8 mouse cellular contexts compared by ENCODE assay signal in the genomic region with DNA sequence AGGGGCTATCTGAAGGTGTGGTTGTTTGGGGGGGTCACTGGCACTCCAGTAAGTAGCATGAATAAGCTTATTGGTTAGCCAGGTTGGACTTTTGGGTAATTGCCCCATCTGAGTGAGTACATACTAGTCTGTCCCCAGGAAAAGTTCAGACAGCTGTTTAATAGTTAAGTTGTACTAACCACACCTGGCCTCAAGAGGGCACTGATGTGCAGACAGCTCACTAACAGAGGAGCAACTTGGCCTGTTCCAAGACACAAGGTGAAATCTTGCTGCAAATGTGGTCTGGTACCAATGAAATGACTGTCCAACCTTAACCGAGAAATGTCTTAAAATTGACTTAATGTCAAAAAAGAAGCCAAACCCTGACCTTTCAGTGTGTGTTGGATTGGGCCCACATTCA. TPM values are rescaled to one million over a fixed set of nuclear protein-coding genes. Genes with fewer than 3 reads are reported as not detected.
DNase-seq lines count a peak whose midpoint lies in the region; ATAC-seq and TF ChIP-seq lines count a peak whose summit lies in the region.

No protein-coding gene starts in this region.

- H3K9me3 ChIP-seq in liver, postnatal 0 days (ENCODE audit: low read length): no peaks in the 10 kb centered on the region
- H3K9me3 ChIP-seq in liver, embryonic 12.5 days (replicated peaks): no peaks in the 10 kb centered on the region

- 68% methylated on average over 1 of the region's 1 CpGs for WGBS in liver, postnatal 0 days (ENCODE audit: insufficient replicate concordance)
- 79% methylated on average over 1 of the region's 1 CpGs for WGBS in liver, embryonic 12.5 days (ENCODE audit: insufficient replicate concordance)

- H3K36me3 ChIP-seq in liver, postnatal 0 days (replicated peaks; ENCODE audit: insufficient read depth, low read length): peaks cover 1% of the 10 kb centered on the region; the same call in 1 of the 2 replicates
- H3K36me3 ChIP-seq in liver, embryonic 12.5 days: peaks cover 43% of the 10 kb centered on the region

- no peak overlapping the region for H3K9ac ChIP-seq in liver, postnatal 0 days (replicated peaks)
- H3K9ac ChIP-seq in liver, embryonic 12.5 days: no peak overlapping the region

- no peak overlapping the region for H3K4me3 ChIP-seq in liver, postnatal 0 days (ENCODE audit: low read depth, low read length)
- no peak overlapping the region for H3K4me3 ChIP-seq in liver, embryonic 12.5 days

- no peaks in the 10 kb centered on the region for H3K27me3 ChIP-seq in liver, postnatal 0 days (ENCODE audit: insufficient read depth, low read length)
- H3K27me3 ChIP-seq in liver, embryonic 12.5 days (replicated peaks): no peaks in the 10 kb centered on the region

- TF ChIP-seq CTCF in liver, postnatal 0 days (IDR thresholded peaks at IDR 0.05; ENCODE audit: low read depth): peak; percentile 78

- no peak for TF ChIP-seq EP300 in liver, postnatal 0 days (IDR thresholded peaks at IDR 0.05; ENCODE audit: low read depth)

- peaks cover 5% of the 10 kb centered on the region for H3K4me1 ChIP-seq in liver, postnatal 0 days (ENCODE audit: insufficient read depth)
- H3K4me1 ChIP-seq in liver, embryonic 12.5 days: no peaks in the 10 kb centered on the region

- H3K4me2 ChIP-seq in liver, postnatal 0 days (ENCODE audit: low read depth, low read length): no peak overlapping the region
- H3K4me2 ChIP-seq in liver, embryonic 12.5 days: no peak overlapping the region

- no peak for DNase-seq in liver, postnatal 0 days
- DNase-seq in NIH3T3 (ENCODE audit: low read depth): peak; percentile 46
- peak; percentile 37 to 56 for DNase-seq in cerebellum, postnatal 36 days
- DNase-seq in retina, embryonic 14.5 days (ENCODE audit: low spot score): peak; percentile 33
- no peak for DNase-seq in layer of hippocampus, adult 9-10 months (ENCODE audit: low spot score)
- DNase-seq in adrenal gland, adult (ENCODE audit: inconsistent age in 2 of 2, low spot score in 1 of 2): no peak
- no peak for DNase-seq in urinary bladder, postnatal 10 days (ENCODE audit: low spot score)

- 0 out of 2 replicates have a peak, but pooled peaks have one; percentile 23 for ATAC-seq in liver, postnatal 0 days
- no peak for ATAC-seq in liver, embryonic 12.5 days

- H3K27ac ChIP-seq in liver, postnatal 0 days (ENCODE audit: low read depth): no peak overlapping the region
- H3K27ac ChIP-seq in liver, embryonic 12.5 days: no peak overlapping the region

RNA-seq across cellular contexts. Expression of a gene that starts 12.4 kb away (rescaled TPM):
- polyA plus RNA-seq in liver, postnatal 0 days (2015; fragmentation: Nextera tagmentation; extraction: Ambion mirVana): 3.7 and 5.6 TPM in 2 replicates
- 2.9 and 3.2 TPM in 2 replicates for polyA plus RNA-seq in liver, embryonic 12.5 days (2016; fragmentation: Nextera tagmentation; extraction: Ambion mirVana)

RNA-seq across cellular contexts. Expression of a gene that starts 17.3 kb away (rescaled TPM):
- 4.5 and 5.2 TPM in 2 replicates for polyA plus RNA-seq in liver, postnatal 0 days (2015; fragmentation: Nextera tagmentation; extraction: Ambion mirVana)
- 13.3 TPM in 2 replicates for polyA plus RNA-seq in liver, embryonic 12.5 days (2016; fragmentation: Nextera tagmentation; extraction: Ambion mirVana)

RNA-seq across cellular contexts. Expression of a gene that starts 17.5 kb away (rescaled TPM):
- 11.5 and 14.0 TPM in 2 replicates for polyA plus RNA-seq in liver, postnatal 0 days (2015; fragmentation: Nextera tagmentation; extraction: Ambion mirVana)
- polyA plus RNA-seq in liver, embryonic 12.5 days (2016; fragmentation: Nextera tagmentation; extraction: Ambion mirVana): 32.4 and 35.4 TPM in 2 replicates

RNA-seq across cellular contexts. Expression of a gene that starts 53.6 kb away (rescaled TPM):
- 0.05 and 0.06 TPM in 2 replicates for polyA plus RNA-seq in liver, postnatal 0 days (2015; fragmentation: Nextera tagmentation; extraction: Ambion mirVana)
- 0.01 and 0.05 TPM in 2 replicates for polyA plus RNA-seq in liver, embryonic 12.5 days (2016; fragmentation: Nextera tagmentation; extraction: Ambion mirVana)

Comparison
In these comparisons a context has a peak if more than half of its experiments do, and no peak if none do; other contexts are left out.
1. DNase-seq: peak in NIH3T3 (single experiment), cerebellum, postnatal 36 days (2 of 2) and retina, embryonic 14.5 days (single experiment); none in liver, postnatal 0 days (single experiment), layer of hippocampus, adult 9-10 months (single experiment), adrenal gland, adult (0 of 2) and urinary bladder, postnatal 10 days (single experiment).